Mouse (Mus musculus): ENCODE measurements around the gene Kdm1b.

The Kdm1b gene

DNA sequence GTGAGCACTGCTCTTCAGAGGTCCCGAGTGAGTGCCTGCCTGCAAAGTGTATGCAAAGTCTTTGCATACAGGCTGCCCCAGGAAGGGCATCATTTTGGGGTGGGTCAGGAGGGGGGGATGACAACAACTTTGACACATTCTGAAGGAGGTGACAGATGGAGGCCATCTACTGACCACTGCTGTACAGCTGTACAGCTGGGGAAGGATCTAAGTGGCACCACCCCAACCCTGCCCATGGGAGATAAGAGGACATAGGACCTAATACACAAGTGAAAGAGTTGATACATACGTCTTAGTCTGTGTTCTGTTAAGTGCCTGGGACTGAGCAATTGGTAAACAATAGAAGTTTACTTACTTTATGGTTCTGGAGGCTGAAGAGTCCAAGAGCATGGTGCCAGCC lies 65.9 kb downstream of the Kdm1b start:
- DNase-seq (ENCODE audit: low spot score), result no peak

DNA sequence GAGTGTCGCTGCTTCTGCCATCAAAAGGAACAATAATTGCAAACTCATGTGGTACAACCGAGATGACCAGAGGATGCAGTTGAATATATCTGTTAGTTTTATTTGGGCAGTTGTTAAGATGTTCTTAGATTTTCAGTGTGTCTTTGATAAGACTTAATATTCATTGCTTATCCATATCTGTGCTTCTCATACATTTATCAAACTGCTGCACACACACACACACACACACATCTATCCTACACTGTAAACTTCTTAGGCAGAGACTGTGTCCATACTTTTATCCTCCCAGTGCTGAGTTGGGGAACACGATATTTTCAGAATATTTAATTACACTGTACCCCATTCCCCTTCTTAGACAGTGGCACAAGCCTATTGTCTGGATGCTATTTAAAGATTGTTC lies 67.9 kb downstream of the Kdm1b start:
- DNase-seq (ENCODE audit: low spot score), result no peak

DNA sequence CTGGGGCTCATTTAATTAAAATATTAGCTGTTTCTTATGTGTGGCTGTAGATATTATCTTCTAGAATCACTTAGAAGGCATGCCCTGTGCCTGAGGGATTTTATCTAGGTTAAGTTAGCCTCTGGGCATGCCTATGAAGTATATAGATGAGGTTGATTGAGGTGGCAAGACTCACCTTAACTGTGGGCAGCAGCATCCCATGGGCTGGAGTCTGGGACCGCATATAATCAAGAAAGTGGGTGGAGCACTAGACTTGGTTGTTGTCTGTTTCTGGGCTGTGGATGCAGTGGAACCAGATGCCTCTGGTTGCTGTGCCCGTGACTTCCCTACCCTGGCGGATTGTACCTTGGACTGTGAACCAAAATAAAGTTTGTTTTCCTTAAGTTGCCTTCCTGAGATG lies 68.8 kb downstream of the Kdm1b start:
- no peak for DNase-seq (ENCODE audit: low spot score)

DNA sequence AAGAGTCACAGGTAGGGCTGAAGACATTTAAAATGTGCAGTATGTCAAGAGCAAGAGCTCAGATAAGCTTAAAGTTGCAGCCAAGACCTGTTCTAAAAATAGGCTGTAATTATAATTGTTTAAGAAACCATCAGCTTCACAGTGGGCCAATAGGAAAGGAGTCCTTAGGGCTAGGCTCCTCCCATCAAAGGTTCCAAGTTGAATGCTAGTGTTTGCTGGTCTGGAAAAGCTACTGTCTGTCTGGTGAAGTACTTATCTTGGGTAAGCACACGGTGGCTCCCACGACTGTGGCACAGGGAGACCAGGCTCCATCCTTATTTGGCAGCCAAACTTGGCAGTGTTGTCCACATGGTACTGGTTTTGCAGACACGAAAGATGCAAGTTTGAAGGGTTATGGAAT lies 69.6 kb downstream of the Kdm1b start:
- no peak for DNase-seq (ENCODE audit: low spot score)

DNA sequence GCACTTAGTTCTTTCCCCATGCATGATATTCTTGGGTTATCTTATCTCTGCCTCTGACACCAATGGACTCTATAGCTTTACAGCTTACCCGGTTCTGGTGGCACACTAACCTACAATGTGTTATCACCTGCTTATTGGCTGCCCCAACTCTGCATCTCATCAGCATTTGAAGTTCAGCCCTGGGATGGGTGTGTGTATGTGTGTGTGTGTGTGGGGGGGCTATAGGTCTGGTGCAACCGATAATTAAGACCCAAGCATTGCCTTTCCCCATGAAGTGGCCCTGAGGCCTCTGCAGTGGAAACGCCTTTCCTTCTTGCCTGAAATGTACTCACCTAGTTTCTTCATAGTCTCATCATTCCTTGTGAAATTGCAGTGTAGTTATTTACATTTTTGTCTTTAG lies 72.7 kb downstream of the Kdm1b start:
- no peak for DNase-seq (ENCODE audit: low spot score)

DNA sequence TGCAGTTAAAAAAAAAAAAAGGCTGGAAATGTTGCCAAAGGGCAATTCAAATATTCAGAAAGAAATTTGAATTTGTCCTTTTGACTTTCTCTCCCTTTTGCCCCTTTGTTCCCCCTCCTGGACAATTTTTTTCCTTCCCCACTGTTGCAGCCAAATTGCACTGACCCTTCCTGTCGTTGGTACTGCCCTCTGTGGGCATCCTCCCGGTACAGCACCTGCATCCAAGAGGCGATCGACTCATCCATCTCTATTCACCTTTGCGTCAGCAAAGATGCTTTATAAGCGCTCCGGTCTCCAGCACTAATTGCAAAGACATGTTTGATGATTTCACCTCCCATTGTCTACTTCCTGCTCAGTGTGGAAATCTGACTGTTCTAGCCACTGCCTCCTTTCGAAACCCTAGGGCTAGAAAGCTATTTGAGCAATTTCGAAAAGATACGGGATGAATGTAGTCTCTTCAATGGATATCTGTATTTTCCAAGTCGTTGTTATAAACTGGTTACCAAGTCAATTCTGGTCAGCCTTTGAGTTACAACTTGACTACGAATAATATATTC lies 78.1 kb downstream of the Kdm1b start:
- no peak for DNase-seq (ENCODE audit: low spot score)

DNA sequence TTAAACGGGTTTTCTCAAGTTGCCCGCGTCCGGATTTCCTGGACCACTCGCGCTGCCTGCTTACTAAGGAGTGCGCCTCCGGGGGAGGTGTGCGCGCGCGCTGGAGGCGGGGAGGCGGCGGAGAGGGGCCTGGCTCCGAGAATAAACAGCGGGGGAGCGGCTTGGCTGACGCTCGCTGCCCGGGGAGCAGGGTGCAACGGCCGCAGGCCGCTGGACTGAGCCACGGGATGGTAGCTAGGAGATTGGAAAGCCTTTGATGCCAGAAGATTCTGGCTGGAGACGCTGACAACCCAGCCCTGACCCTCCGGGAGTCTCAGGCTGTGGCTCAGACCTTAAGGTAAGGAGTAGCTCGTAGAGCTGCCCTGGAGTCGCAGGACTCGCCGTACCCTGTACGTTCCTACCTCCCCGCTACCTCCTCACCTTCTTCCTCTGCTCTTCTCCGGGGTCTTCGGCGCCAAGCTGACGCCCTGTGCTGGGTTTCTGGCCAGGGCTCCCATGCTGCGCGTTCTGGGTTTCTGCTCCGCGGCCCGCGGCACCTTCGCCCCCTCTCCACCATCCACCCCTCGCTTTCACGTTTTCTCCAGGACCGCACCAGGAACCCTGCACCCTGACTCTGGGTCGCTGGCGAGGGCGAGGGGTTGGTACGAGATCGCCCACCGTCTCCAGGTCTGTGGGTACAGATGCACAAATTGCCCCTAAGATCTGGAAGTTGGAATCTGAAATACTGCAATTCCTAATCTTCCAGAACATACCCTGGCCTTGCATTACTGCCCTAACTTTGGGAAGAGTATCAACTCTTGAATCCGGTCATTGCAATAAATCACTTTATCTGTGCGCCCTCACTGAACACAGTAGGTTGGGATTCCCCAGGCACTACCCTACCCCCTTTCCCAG lies 79.5 kb downstream of the Kdm1b start, which contains the start of gene Rnf144b:
TSS of gene Rnf144b (plus strand) at position 120 of the 894 bp plus-strand sequence.
- DNase-seq (ENCODE audit: low spot score), result peak; percentile 64

DNA sequence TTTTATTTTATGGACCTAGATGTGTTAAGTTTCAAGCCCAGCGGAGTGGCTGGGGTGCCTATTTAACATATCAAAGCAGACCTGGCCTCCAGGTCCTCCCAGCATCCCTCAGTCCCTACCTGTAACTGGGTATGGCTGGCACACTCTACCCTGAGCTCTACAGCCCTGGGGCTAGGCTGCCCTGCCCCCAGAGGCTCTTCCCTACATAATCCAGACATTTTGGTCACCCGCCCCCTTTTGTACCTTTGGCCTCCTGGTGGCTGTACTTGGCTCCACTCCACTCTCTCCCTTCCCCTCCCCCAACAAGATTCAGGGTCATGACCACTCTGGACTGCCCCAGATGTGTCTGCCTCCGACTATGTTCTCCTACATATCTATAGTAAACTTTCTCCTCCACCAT lies 81.2 kb downstream of the Kdm1b start:
- no peak for DNase-seq (ENCODE audit: low spot score)

DNA sequence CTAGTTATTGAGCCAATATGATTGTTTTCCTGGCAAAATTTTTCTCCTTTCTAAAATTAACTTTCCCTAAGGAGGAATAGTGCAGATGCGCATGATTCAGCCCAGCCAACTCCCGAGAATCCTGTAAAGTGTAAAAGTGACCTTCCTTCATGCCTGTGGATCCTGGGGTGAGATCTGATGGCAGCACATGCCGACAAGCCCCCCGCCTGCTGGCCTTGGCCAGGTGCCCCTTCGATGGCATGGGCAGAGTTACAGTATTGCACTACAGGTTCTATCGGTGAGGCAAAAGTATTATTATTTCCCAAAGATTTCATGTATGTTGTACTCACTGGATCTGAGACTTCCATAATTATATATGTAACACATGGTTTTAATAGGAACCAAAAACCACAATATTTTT lies 81.7 kb downstream of the Kdm1b start:
- no peak for DNase-seq (ENCODE audit: low spot score)

DNA sequence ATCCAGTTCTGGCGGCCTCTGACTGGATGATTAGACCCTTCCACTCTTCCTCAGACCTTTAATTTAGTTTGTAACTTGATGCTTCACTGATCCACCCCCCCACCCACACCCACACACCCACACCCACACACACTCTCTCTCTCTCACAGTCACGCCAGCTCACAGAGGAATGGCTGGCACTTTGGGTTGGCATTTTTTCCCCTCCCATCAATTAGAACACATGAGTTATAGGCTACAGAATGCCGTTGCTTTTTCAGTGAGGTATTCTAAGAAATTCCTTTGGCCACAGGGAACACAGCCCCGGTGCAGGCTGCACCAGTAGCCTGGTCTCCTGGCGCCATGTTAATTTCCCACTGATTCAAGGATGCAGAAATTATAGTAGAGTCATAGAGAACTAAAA lies 82.3 kb downstream of the Kdm1b start:
- no peak for DNase-seq (ENCODE audit: low spot score)

DNA sequence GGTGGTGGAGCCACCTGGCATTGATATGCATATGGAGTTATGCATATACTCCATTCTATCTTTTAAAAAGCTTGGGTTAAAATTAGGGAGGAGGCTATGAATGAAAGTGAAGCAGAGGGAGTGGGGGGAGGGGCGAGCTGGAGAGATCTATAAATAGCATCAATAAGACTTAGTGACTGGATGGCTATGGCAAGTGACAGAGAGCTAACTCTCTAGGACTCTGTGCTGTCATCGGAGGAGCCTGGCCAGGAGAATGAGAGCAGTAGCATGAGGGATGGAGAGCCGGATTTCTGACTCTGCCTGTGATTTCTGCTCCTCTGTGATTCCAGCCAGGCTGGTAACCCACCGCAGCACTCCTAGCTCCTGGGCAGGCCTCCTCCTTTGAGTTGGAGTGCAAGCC lies 85.8 kb downstream of the Kdm1b start:
- no peak for DNase-seq (ENCODE audit: low spot score)

DNA sequence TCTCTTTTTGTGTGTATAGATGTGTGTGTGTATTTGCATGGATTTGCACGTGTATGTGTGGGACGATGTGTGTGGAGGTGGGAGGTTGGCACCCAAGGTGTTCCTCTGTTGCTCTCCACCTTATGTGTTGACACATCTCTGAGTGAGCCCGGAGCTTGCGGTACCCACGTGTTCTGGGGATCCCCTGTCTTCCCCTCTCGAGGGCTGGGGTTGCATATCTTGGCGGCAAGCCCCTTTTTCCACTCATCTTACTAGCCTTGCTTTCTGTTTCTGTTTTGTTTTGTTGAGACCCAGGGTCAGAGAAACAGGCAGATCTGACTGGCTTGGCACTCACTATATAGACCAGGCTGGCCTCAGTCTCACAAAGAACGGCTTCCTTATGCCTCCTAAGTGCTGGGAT lies 89.8 kb downstream of the Kdm1b start:
- DNase-seq (ENCODE audit: low spot score), result no peak

DNA sequence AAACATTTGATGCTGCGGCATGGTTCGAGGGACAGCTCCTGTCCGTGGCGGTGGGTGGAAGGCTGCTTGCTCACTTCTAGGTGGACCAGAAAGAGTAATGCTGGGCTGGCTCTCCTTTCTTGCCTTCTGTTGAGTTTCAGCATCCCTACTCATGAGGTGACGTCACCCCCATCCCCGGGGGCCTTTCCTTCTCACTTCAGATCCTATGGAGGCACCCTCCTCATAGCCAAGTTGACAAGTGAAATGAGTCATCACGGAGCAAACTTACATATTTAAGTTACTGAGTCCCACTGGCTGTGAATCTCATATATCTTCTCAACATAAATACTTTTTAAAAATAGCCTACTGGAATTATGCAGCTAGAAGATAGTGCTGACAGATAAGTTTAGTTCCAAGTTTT lies 91.5 kb downstream of the Kdm1b start:
- DNase-seq (ENCODE audit: low spot score), result no peak

All from testis, postnatal 14 days (tissue).